Comparison of ENCODE assay signal across 9 mouse cellular contexts in genomic region chr10:22608799-22609357, GRCm38 (mm10). TPM values are rescaled to one million over a fixed set of nuclear protein-coding genes. Genes with fewer than 3 reads are reported as not detected.
DNase-seq lines count a peak whose midpoint lies in the region; ATAC-seq and TF ChIP-seq lines count a peak whose summit lies in the region.
"Had no signal": no experiment of that assay in that cellular context is flagged by ENCODE, and none has a peak within 500 bp of the region (broad histone marks: within the 10 kb centered on the region; RNA-seq: fewer than 3 reads in every experiment).

No protein-coding gene starts in this region.

- H3K4me1 ChIP-seq in cerebellum, adult 2 months (ENCODE audit: control insufficient read depth, insufficient read depth, low read length) = no peaks in the 10 kb centered on the region
- H3K4me1 ChIP-seq in forebrain, embryonic 14.5 days (ENCODE audit: control insufficient read depth, insufficient read depth, low read length) = peaks cover 7% of the 10 kb centered on the region
- H3K4me1 ChIP-seq in midbrain, embryonic 15.5 days = peaks cover 11% of the 10 kb centered on the region
- no peaks in the 10 kb centered on the region for H3K4me1 ChIP-seq in stomach, postnatal 0 days (replicated peaks; ENCODE audit: control insufficient read depth, insufficient read depth)

- 2% methylated on average over 11 of the region's 11 CpGs for WGBS in cerebellum, adult 2 months
- WGBS in forebrain, embryonic 14.5 days = under 1% methylated on average over 11 of the region's 11 CpGs
- WGBS in midbrain, embryonic 15.5 days = 3% methylated on average over 11 of the region's 11 CpGs
- 5% methylated on average over 11 of the region's 11 CpGs for WGBS in stomach, postnatal 0 days

- peak overlapping the region; percentile 48 for H3K9ac ChIP-seq in forebrain, embryonic 14.5 days (ENCODE audit: low read length)
- H3K9ac ChIP-seq in midbrain, embryonic 15.5 days = 0 out of 2 replicates have a peak overlapping the region, but pooled peaks have one; percentile 21
- H3K9ac ChIP-seq in stomach, postnatal 0 days (ENCODE audit: low read length) = peak overlapping the region; percentile 31; the same call in 1 of the 2 replicates

- TF ChIP-seq EP300 in stomach, postnatal 0 days (optimal IDR thresholded peaks at IDR 0.05) = no peak

- TF ChIP-seq POLR2A in cerebellum, adult 2 months (IDR thresholded peaks at IDR 0.05; ENCODE audit: borderline replicate concordance, insufficient read depth, low read length) = no peak

- H3K9me3 ChIP-seq in forebrain, embryonic 14.5 days (replicated peaks; ENCODE audit: control insufficient read depth, low read length) = no peaks in the 10 kb centered on the region
- no peaks in the 10 kb centered on the region for H3K9me3 ChIP-seq in midbrain, embryonic 15.5 days
- H3K9me3 ChIP-seq in stomach, postnatal 0 days (ENCODE audit: control insufficient read depth, low read length) = no peaks in the 10 kb centered on the region

- DNase-seq in cerebellum, adult 2 months = peak; percentile 28 to 35
- DNase-seq in cerebellum, adult 9-10 months = no peak
- DNase-seq in Muller cell, postnatal 12 days (ENCODE audit: inconsistent ontology term) = peak; percentile 47
- DNase-seq in forebrain, embryonic 14.5 days (ENCODE audit: low spot score) = peak; percentile 85
- DNase-seq in layer of hippocampus, adult 9-11 months = peak; percentile 66
- peak; percentile 30 for DNase-seq in stomach, postnatal 0 days (ENCODE audit: low spot score)
- no peak for DNase-seq in thymus, postnatal 36 days

- peak overlapping the region; percentile 50 for H3K4me2 ChIP-seq in forebrain, embryonic 14.5 days (ENCODE audit: low read length)
- H3K4me2 ChIP-seq in midbrain, embryonic 15.5 days = peak overlapping the region; percentile 38
- peak overlapping the region; percentile 40 for H3K4me2 ChIP-seq in stomach, postnatal 0 days (replicated peaks; ENCODE audit: low read depth)

- peak overlapping the region; percentile 37 for H3K4me3 ChIP-seq in cerebellum, adult 2 months (replicated peaks; ENCODE audit: insufficient read depth, low read depth, low read length)
- H3K4me3 ChIP-seq in forebrain, embryonic 14.5 days (ENCODE audit: low read depth, low read length) = peak overlapping the region; percentile 8; the same call in 1 of the 2 replicates
- H3K4me3 ChIP-seq in midbrain, embryonic 15.5 days = peak overlapping the region; percentile 2; the same call in 1 of the 2 replicates
- no peak overlapping the region for H3K4me3 ChIP-seq in stomach, postnatal 0 days (ENCODE audit: low read depth, low read length)
- H3K4me3 ChIP-seq: erythroblast, embryonic 14.5 days had no signal

- H3K36me3 ChIP-seq in forebrain, embryonic 14.5 days (ENCODE audit: control insufficient read depth, insufficient read depth, low read length) = no peaks in the 10 kb centered on the region
- no peaks in the 10 kb centered on the region for H3K36me3 ChIP-seq in midbrain, embryonic 15.5 days (replicated peaks)
- H3K36me3 ChIP-seq in stomach, postnatal 0 days (ENCODE audit: control insufficient read depth, insufficient read depth, low read length) = no peaks in the 10 kb centered on the region

- no peaks in the 10 kb centered on the region for H3K27me3 ChIP-seq in cerebellum, adult 2 months (ENCODE audit: control insufficient read depth, insufficient read depth, low read length)
- H3K27me3 ChIP-seq in forebrain, embryonic 14.5 days (replicated peaks; ENCODE audit: control insufficient read depth, insufficient read depth, low read length) = no peaks in the 10 kb centered on the region
- no peaks in the 10 kb centered on the region for H3K27me3 ChIP-seq in midbrain, embryonic 15.5 days (replicated peaks)
- no peaks in the 10 kb centered on the region for H3K27me3 ChIP-seq in stomach, postnatal 0 days (ENCODE audit: control insufficient read depth, insufficient read depth, low read length)

- peak; percentile 90 for ATAC-seq in forebrain, embryonic 14.5 days
- ATAC-seq in midbrain, embryonic 15.5 days (replicated peaks) = peak; percentile 82
- no peak for ATAC-seq in stomach, postnatal 0 days (ENCODE audit: low FRiP score, low TSS enrichment)

- no peak overlapping the region for H3K27ac ChIP-seq in cerebellum, adult 2 months (ENCODE audit: insufficient read depth, low read length)
- H3K27ac ChIP-seq in forebrain, embryonic 14.5 days (ENCODE audit: low read depth, low read length) = peak overlapping the region; percentile 78
- peak overlapping the region; percentile 43; the same call in 1 of the 2 replicates for H3K27ac ChIP-seq in midbrain, embryonic 15.5 days
- H3K27ac ChIP-seq in stomach, postnatal 0 days (replicated peaks) = no peak overlapping the region

- TF ChIP-seq CTCF in cerebellum, adult 2 months (IDR thresholded peaks at IDR 0.05; ENCODE audit: borderline replicate concordance, insufficient read depth, low read depth, low read length) = no peak
- TF ChIP-seq CTCF in stomach, postnatal 0 days (IDR thresholded peaks at IDR 0.05; ENCODE audit: low read depth) = no peak

RNA-seq across cellular contexts. Expression of gene Slc2a12, which starts 35.9 kb away (rescaled TPM):
- polyA plus RNA-seq in cerebellum, adult 2 months (2012; rRNA removed) = 1.3 and 2.8 TPM in 2 replicates
- 4.5 and 6.8 TPM in 2 replicates for polyA plus RNA-seq in forebrain, embryonic 14.5 days (2014; fragmentation: Nextera tagmentation; extraction: Ambion mirVana)
- 6.0 and 6.2 TPM in 2 replicates for polyA plus RNA-seq in midbrain, embryonic 15.5 days (2015; fragmentation: Nextera tagmentation; extraction: Ambion mirVana)
- polyA plus RNA-seq in stomach, postnatal 0 days (2015; fragmentation: Nextera tagmentation; extraction: Ambion mirVana) = 0.87 and 1.0 TPM in 2 replicates
- polyA plus RNA-seq: erythroblast, embryonic 14.5 days had no signal

Comparison
In these comparisons a context has a peak if more than half of its experiments do, and no peak if none do; other contexts are left out.
1. DNase-seq: peak in cerebellum, adult 2 months (2 of 2), Muller cell, postnatal 12 days (single experiment), forebrain, embryonic 14.5 days (single experiment), layer of hippocampus, adult 9-11 months (single experiment) and stomach, postnatal 0 days (single experiment); none in cerebellum, adult 9-10 months (single experiment) and thymus, postnatal 36 days (0 of 2).
2. H3K27ac ChIP-seq: peak in forebrain, embryonic 14.5 days (single experiment) and midbrain, embryonic 15.5 days (single experiment); none in cerebellum, adult 2 months (single experiment) and stomach, postnatal 0 days (single experiment).
3. Peak in every context shown above with its lines, with median percentiles within 50 percentile points of each other: H3K4me2 ChIP-seq and H3K9ac ChIP-seq.